In genomic region chr6:71012823-71013461, GRCm38 (mm10) we compare ENCODE assay signal across 8 mouse cellular contexts. TPM values are rescaled to one million over a fixed set of nuclear protein-coding genes. Genes with fewer than 3 reads are reported as not detected.
DNase-seq lines count a peak whose midpoint lies in the region; ATAC-seq and TF ChIP-seq lines count a peak whose summit lies in the region.

No protein-coding gene starts in this region.

- peak overlapping the region; percentile 19 for H3K9ac ChIP-seq in ES-Bruce4 (ENCODE audit: low read depth, poor library complexity, severe bottlenecking)
- peak overlapping the region; percentile 67 for H3K9ac ChIP-seq in forebrain, embryonic 14.5 days (ENCODE audit: low read length)
- H3K9ac ChIP-seq in hindbrain, embryonic 15.5 days = peak overlapping the region; percentile 58

- no peaks in the 10 kb centered on the region for H3K36me3 ChIP-seq in ES-Bruce4 (ENCODE audit: control insufficient read depth, insufficient read depth, low read length, poor library complexity, severe bottlenecking)
- no peaks in the 10 kb centered on the region for H3K36me3 ChIP-seq in forebrain, embryonic 14.5 days (ENCODE audit: control insufficient read depth, insufficient read depth, low read length)
- no peaks in the 10 kb centered on the region for H3K36me3 ChIP-seq in hindbrain, embryonic 15.5 days

- peak; percentile 7 for DNase-seq in c-Kit-positive CD71-positive TER-119-negative erythroid progenitor cells, embryonic 14.5 days (ENCODE audit: low read depth)
- DNase-seq in forebrain, embryonic 14.5 days (ENCODE audit: low spot score) = peak; percentile 92
- peak; percentile 41 for DNase-seq in layer of hippocampus, postnatal 36 days
- peak; percentile 32 for DNase-seq in lung, postnatal 14 days
- DNase-seq in retina, embryonic 14.5 days (ENCODE audit: low spot score) = peak; percentile 89
- no peak for DNase-seq in spleen, postnatal 10 days (ENCODE audit: low spot score in 2 of 2)

- H3K4me3 ChIP-seq in ES-Bruce4 (ENCODE audit: low read depth, low read length) = peak overlapping the region; percentile 69
- peak overlapping the region; percentile 42 for H3K4me3 ChIP-seq in forebrain, embryonic 14.5 days (ENCODE audit: low read depth, low read length)
- H3K4me3 ChIP-seq in hindbrain, embryonic 15.5 days = peak overlapping the region; percentile 54

- TF ChIP-seq CTCF in ES-Bruce4 (IDR thresholded peaks at IDR 0.05; ENCODE audit: low read depth, low read length) = peak; percentile 74

- H3K4me2 ChIP-seq in forebrain, embryonic 14.5 days (ENCODE audit: low read length) = peak overlapping the region; percentile 78
- H3K4me2 ChIP-seq in hindbrain, embryonic 15.5 days = peak overlapping the region; percentile 88

- H3K9me3 ChIP-seq in ES-Bruce4 (replicated peaks; ENCODE audit: control insufficient read depth, insufficient read depth, low read length, poor library complexity, severe bottlenecking) = no peaks in the 10 kb centered on the region
- no peaks in the 10 kb centered on the region for H3K9me3 ChIP-seq in forebrain, embryonic 14.5 days (replicated peaks; ENCODE audit: control insufficient read depth, low read length)
- no peaks in the 10 kb centered on the region for H3K9me3 ChIP-seq in hindbrain, embryonic 15.5 days

- ATAC-seq in forebrain, embryonic 14.5 days = peak; percentile 98
- ATAC-seq in hindbrain, embryonic 15.5 days (ENCODE audit: low FRiP score, low read depth) = peak; percentile 98

- TF ChIP-seq POLR2A in ES-Bruce4 (IDR thresholded peaks at IDR 0.05; ENCODE audit: insufficient read depth, low read length) = no peak

- H3K27ac ChIP-seq in ES-Bruce4 (ENCODE audit: insufficient read depth, low read length) = no peak overlapping the region
- H3K27ac ChIP-seq in forebrain, embryonic 14.5 days (ENCODE audit: low read depth, low read length) = no peak overlapping the region; the same call in 1 of the 2 replicates
- H3K27ac ChIP-seq in hindbrain, embryonic 15.5 days (replicated peaks) = peak overlapping the region; percentile 74

- TF ChIP-seq EP300 in ES-Bruce4 (IDR thresholded peaks at IDR 0.05; ENCODE audit: insufficient read depth, low read depth, low read length) = 0 out of 2 replicates have a peak, but pooled peaks have one; percentile 17

- H3K4me1 ChIP-seq in ES-Bruce4 (ENCODE audit: control insufficient read depth, insufficient read depth, low read length) = no peaks in the 10 kb centered on the region
- no peaks in the 10 kb centered on the region for H3K4me1 ChIP-seq in forebrain, embryonic 14.5 days (ENCODE audit: control insufficient read depth, insufficient read depth, low read length)
- H3K4me1 ChIP-seq in hindbrain, embryonic 15.5 days (replicated peaks) = peaks cover 3% of the 10 kb centered on the region

- H3K27me3 ChIP-seq in ES-Bruce4 (ENCODE audit: control insufficient read depth, insufficient read depth, low read length, poor library complexity, severe bottlenecking) = no peaks in the 10 kb centered on the region
- H3K27me3 ChIP-seq in forebrain, embryonic 14.5 days (replicated peaks; ENCODE audit: control insufficient read depth, insufficient read depth, low read length) = no peaks in the 10 kb centered on the region
- peaks cover 11% of the 10 kb centered on the region for H3K27me3 ChIP-seq in hindbrain, embryonic 15.5 days

- under 1% methylated on average over 37 of the region's 38 CpGs for WGBS in forebrain, embryonic 14.5 days
- under 1% methylated on average over 32 of the region's 38 CpGs for WGBS in hindbrain, embryonic 15.5 days

RNA-seq across cellular contexts. Expression of gene Foxi3, which starts 56.6 kb away (rescaled TPM):
- polyA plus RNA-seq in ES-Bruce4 (2011; ENCODE audit: insufficient read depth, insufficient read length, low read depth, missing spikeins) = 6.3 and 7.0 TPM in 2 replicates
- polyA plus RNA-seq in forebrain, embryonic 14.5 days (2014; fragmentation: Nextera tagmentation; extraction: Ambion mirVana) = not detected in 2 replicates
- not detected in 2 replicates for polyA plus RNA-seq in hindbrain, embryonic 15.5 days (2015; fragmentation: Nextera tagmentation; extraction: Ambion mirVana)
- not detected for total RNA-seq in layer of hippocampus, postnatal 36 days (2021)

Comparison
In these comparisons a context has a peak if more than half of its experiments do, and no peak if none do; other contexts are left out.
1. DNase-seq: peak in c-Kit-positive CD71-positive TER-119-negative erythroid progenitor cells, embryonic 14.5 days (single experiment), forebrain, embryonic 14.5 days (single experiment), layer of hippocampus, postnatal 36 days (2 of 2), lung, postnatal 14 days (single experiment) and retina, embryonic 14.5 days (single experiment); none in spleen, postnatal 10 days (0 of 2).
2. Peak in every context shown above with its lines, with median percentiles within 50 percentile points of each other: H3K4me3 ChIP-seq and H3K9ac ChIP-seq.